ENCODE assay signal across 8 mouse cellular contexts in the genomic region with DNA sequence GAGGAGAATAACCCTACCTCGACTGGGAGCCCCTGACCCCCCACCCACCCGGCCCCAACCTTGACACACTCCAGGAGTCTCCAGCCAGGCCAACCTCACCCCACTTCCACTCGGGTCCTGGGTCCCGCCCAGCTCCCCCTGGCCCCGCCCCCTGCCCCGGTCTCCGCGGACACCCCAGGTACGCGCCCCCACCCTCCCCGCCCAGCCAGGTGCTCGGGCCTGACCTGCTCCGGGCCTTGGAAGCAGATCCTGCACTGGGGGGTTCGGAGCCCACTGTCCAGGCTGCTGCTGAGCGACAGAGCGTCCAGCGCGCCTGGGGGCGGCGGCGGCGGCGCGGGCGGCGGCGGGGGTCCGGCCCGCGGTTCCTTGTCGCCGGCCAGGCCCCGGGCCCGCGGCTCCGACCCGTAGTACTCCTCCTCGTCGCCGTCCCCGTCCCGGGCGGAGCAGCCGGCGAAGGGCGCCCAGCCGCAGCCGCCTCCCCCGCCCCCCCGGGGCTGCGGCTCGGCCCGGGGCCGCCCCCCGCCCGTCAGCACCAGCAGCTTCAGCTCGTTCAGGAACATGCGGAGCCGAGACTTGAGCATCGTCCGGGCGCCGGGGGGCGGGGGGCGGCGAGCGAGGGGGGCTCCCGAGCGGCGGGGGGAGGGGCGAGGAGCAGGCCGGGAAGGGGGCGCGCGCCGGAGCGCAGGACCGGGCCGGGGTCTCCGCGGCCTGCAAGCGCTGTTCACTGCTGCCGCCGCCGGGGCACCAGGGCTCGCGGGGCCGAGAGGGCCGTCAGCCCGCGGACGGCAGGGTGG. TPM values are rescaled to one million over a fixed set of nuclear protein-coding genes. Genes with fewer than 3 reads are reported as not detected.
DNase-seq lines count a peak whose midpoint lies in the region; ATAC-seq lines count a peak whose summit lies in the region.

No protein-coding gene starts in this region.

- peaks cover 43% of the 10 kb centered on the region for H3K4me1 ChIP-seq in megakaryocyte, embryonic 14.5 days
- peaks cover 37% of the 10 kb centered on the region for H3K4me1 ChIP-seq in forebrain, embryonic 16.5 days (replicated peaks; ENCODE audit: control insufficient read depth, insufficient read depth, low read length)
- peaks cover 8% of the 10 kb centered on the region for H3K4me1 ChIP-seq in liver, embryonic 11.5 days (replicated peaks; ENCODE audit: control insufficient read depth, insufficient read depth, low read length)

- peak overlapping the region; percentile 93 for H3K4me3 ChIP-seq in megakaryocyte, embryonic 14.5 days (replicated peaks)
- H3K4me3 ChIP-seq in forebrain, embryonic 16.5 days (replicated peaks; ENCODE audit: low read length) = peak overlapping the region; percentile 89
- peak overlapping the region; percentile 72 for H3K4me3 ChIP-seq in liver, embryonic 11.5 days (ENCODE audit: low read depth, low read length)

- H3K36me3 ChIP-seq in megakaryocyte, embryonic 14.5 days (replicated peaks; ENCODE audit: low read length) = peaks cover 7% of the 10 kb centered on the region
- H3K36me3 ChIP-seq in forebrain, embryonic 16.5 days (ENCODE audit: control insufficient read depth, insufficient read depth) = peaks cover 12% of the 10 kb centered on the region
- H3K36me3 ChIP-seq in liver, embryonic 11.5 days (ENCODE audit: control insufficient read depth, insufficient read depth, low read length) = no peaks in the 10 kb centered on the region

- H3K27ac ChIP-seq in forebrain, embryonic 16.5 days (ENCODE audit: low read length) = peak overlapping the region; percentile 97
- H3K27ac ChIP-seq in liver, embryonic 11.5 days (ENCODE audit: low read depth, low read length) = no peak overlapping the region

- peaks cover 14% of the 10 kb centered on the region for H3K9me3 ChIP-seq in megakaryocyte, embryonic 14.5 days
- no peaks in the 10 kb centered on the region for H3K9me3 ChIP-seq in forebrain, embryonic 16.5 days (ENCODE audit: control insufficient read depth, low read length)
- H3K9me3 ChIP-seq in liver, embryonic 11.5 days (ENCODE audit: control insufficient read depth, low read length) = no peaks in the 10 kb centered on the region

- 1% methylated on average over 40 of the region's 92 CpGs for WGBS in forebrain, embryonic 16.5 days
- whole genome bisulfite sequencing in liver, embryonic 11.5 days = under 1% methylated on average over 75 of the region's 92 CpGs

- peak; percentile 45 for DNase-seq in adrenal gland, postnatal 14 days
- DNase-seq in adrenal gland, postnatal 36 days = no peak
- no peak for DNase-seq in liver, embryonic 11.5 days (ENCODE audit: low spot score)
- no peak for DNase-seq in layer of hippocampus, postnatal 36 days
- no peak for DNase-seq in spleen, postnatal 10 days (ENCODE audit: low spot score in 2 of 2)

- H3K4me2 ChIP-seq in forebrain, embryonic 16.5 days (ENCODE audit: low read length) = peak overlapping the region; percentile 83
- H3K4me2 ChIP-seq in liver, embryonic 11.5 days = peak overlapping the region; percentile 98

- no peak for ATAC-seq in megakaryocyte, adult 5-6 weeks (ENCODE audit: poor library complexity, severe bottlenecking)
- 0 out of 2 replicates have a peak, but pooled peaks have one; percentile 2 for ATAC-seq in forebrain, embryonic 16.5 days
- ATAC-seq in liver, embryonic 11.5 days (replicated peaks; ENCODE audit: low FRiP score) = no peak

- H3K27me3 ChIP-seq in megakaryocyte, embryonic 14.5 days (replicated peaks) = peaks cover 72% of the 10 kb centered on the region
- H3K27me3 ChIP-seq in forebrain, embryonic 16.5 days (replicated peaks; ENCODE audit: control insufficient read depth, insufficient read depth, low read length) = no peaks in the 10 kb centered on the region
- peaks cover 48% of the 10 kb centered on the region for H3K27me3 ChIP-seq in liver, embryonic 11.5 days (replicated peaks; ENCODE audit: control insufficient read depth, insufficient read depth, low read length)

- peak overlapping the region; percentile 96 for H3K9ac ChIP-seq in forebrain, embryonic 16.5 days (replicated peaks; ENCODE audit: low read depth, low read length)
- peak overlapping the region; percentile 55 for H3K9ac ChIP-seq in liver, embryonic 11.5 days (ENCODE audit: low read depth, low read length)

RNA-seq across cellular contexts. Expression of a gene that starts 0.6 kb away (rescaled TPM):
- 6.2 and 8.0 TPM in 2 replicates for total RNA-seq in adrenal gland, postnatal 14 days (2021)
- total RNA-seq in adrenal gland, postnatal 36 days (2021) = 1 to 10 TPM; 9.3 to 9.7 TPM
- polyA plus RNA-seq in megakaryocyte, embryonic 14.5 days (2012; ENCODE audit: insufficient read depth, low replicate concordance) = 1.3 and 3.3 TPM in 2 replicates
- 0.04 TPM in 1 of 2 replicates, not detected in the other for total RNA-seq in megakaryocyte, adult 5-6 weeks (2015)
- 0.22 and 0.37 TPM in 2 replicates for total RNA-seq in megakaryocyte, adult 5-6 weeks (2017)
- polyA plus RNA-seq in forebrain, embryonic 16.5 days (2015; fragmentation: Nextera tagmentation; extraction: Ambion mirVana) = 5.3 and 6.6 TPM in 2 replicates
- polyA plus RNA-seq in liver, embryonic 11.5 days (2014; fragmentation: Nextera tagmentation; extraction: Ambion mirVana) = 0.38 TPM in 2 replicates
- 10 to 100 TPM; 21.3 to 21.6 TPM for total RNA-seq in layer of hippocampus, postnatal 36 days (2021)

RNA-seq across cellular contexts. Expression of a gene that starts 4.0 kb away (rescaled TPM):
- 242 and 253 TPM in 2 replicates for total RNA-seq in adrenal gland, postnatal 14 days (2021)
- 100 to 1,000 TPM; 213 to 225 TPM for total RNA-seq in adrenal gland, postnatal 36 days (2021)
- 288 and 833 TPM in 2 replicates for polyA plus RNA-seq in megakaryocyte, embryonic 14.5 days (2012; ENCODE audit: insufficient read depth, low replicate concordance)
- total RNA-seq in megakaryocyte, adult 5-6 weeks (2015) = 276 and 285 TPM in 2 replicates
- total RNA-seq in megakaryocyte, adult 5-6 weeks (2017) = 174 and 258 TPM in 2 replicates
- polyA plus RNA-seq in forebrain, embryonic 16.5 days (2015; fragmentation: Nextera tagmentation; extraction: Ambion mirVana) = 1,494 and 1,664 TPM in 2 replicates
- polyA plus RNA-seq in liver, embryonic 11.5 days (2014; fragmentation: Nextera tagmentation; extraction: Ambion mirVana) = 1,533 and 1,539 TPM in 2 replicates
- 10 to 100 TPM; 93.5 to 97.5 TPM for total RNA-seq in layer of hippocampus, postnatal 36 days (2021)

RNA-seq across cellular contexts. Expression of a gene that starts 10.7 kb away (rescaled TPM):
- 76.3 and 96.5 TPM in 2 replicates for total RNA-seq in adrenal gland, postnatal 14 days (2021)
- 100 to 1,000 TPM; 106 to 118 TPM for total RNA-seq in adrenal gland, postnatal 36 days (2021)
- polyA plus RNA-seq in megakaryocyte, embryonic 14.5 days (2012; ENCODE audit: insufficient read depth, low replicate concordance) = 4.8 and 51.5 TPM in 2 replicates
- 70.0 and 82.5 TPM in 2 replicates for total RNA-seq in megakaryocyte, adult 5-6 weeks (2015)
- 61.6 and 62.5 TPM in 2 replicates for total RNA-seq in megakaryocyte, adult 5-6 weeks (2017)
- 119 and 120 TPM in 2 replicates for polyA plus RNA-seq in forebrain, embryonic 16.5 days (2015; fragmentation: Nextera tagmentation; extraction: Ambion mirVana)
- polyA plus RNA-seq in liver, embryonic 11.5 days (2014; fragmentation: Nextera tagmentation; extraction: Ambion mirVana) = 112 and 121 TPM in 2 replicates
- total RNA-seq in layer of hippocampus, postnatal 36 days (2021) = 10 to 100 TPM; 57.4 to 61.5 TPM

RNA-seq across cellular contexts. Expression of a gene that starts 11.3 kb away (rescaled TPM):
- 0.26 and 0.41 TPM in 2 replicates for total RNA-seq in adrenal gland, postnatal 14 days (2021)
- total RNA-seq in adrenal gland, postnatal 36 days (2021) = under 1 TPM; 0.26 to 0.76 TPM
- 0.15 TPM in 1 of 2 replicates, not detected in the other for polyA plus RNA-seq in megakaryocyte, embryonic 14.5 days (2012; ENCODE audit: insufficient read depth, low replicate concordance)
- not detected in 2 replicates for total RNA-seq in megakaryocyte, adult 5-6 weeks (2015)
- total RNA-seq in megakaryocyte, adult 5-6 weeks (2017) = not detected in 2 replicates
- 0.20 and 0.26 TPM in 2 replicates for polyA plus RNA-seq in forebrain, embryonic 16.5 days (2015; fragmentation: Nextera tagmentation; extraction: Ambion mirVana)
- not detected in 2 replicates for polyA plus RNA-seq in liver, embryonic 11.5 days (2014; fragmentation: Nextera tagmentation; extraction: Ambion mirVana)
- 1 to 10 TPM; 1.6 to 1.7 TPM for total RNA-seq in layer of hippocampus, postnatal 36 days (2021)

RNA-seq across cellular contexts. Expression of a gene that starts 15.7 kb away (rescaled TPM):
- 6.9 and 14.3 TPM in 2 replicates for total RNA-seq in adrenal gland, postnatal 14 days (2021)
- 1 to 10 TPM; 2.2 to 3.4 TPM for total RNA-seq in adrenal gland, postnatal 36 days (2021)
- polyA plus RNA-seq in megakaryocyte, embryonic 14.5 days (2012; ENCODE audit: insufficient read depth, low replicate concordance) = 26.5 and 79.5 TPM in 2 replicates
- total RNA-seq in megakaryocyte, adult 5-6 weeks (2015) = 4.1 and 8.3 TPM in 2 replicates
- total RNA-seq in megakaryocyte, adult 5-6 weeks (2017) = 32.5 and 35.4 TPM in 2 replicates
- polyA plus RNA-seq in forebrain, embryonic 16.5 days (2015; fragmentation: Nextera tagmentation; extraction: Ambion mirVana) = 2.2 and 4.7 TPM in 2 replicates
- 2.2 and 2.3 TPM in 2 replicates for polyA plus RNA-seq in liver, embryonic 11.5 days (2014; fragmentation: Nextera tagmentation; extraction: Ambion mirVana)
- 100 to 1,000 TPM; 778 to 800 TPM for total RNA-seq in layer of hippocampus, postnatal 36 days (2021)
